Mouse (Mus musculus) cerebellum, adult 2 months (tissue): ENCODE results near the gene Trim43a. TPM values are rescaled to one million over a fixed set of nuclear protein-coding genes. Genes with fewer than 3 reads are reported as not detected.
A peak's percentile ranks its signal among the peaks of the same experiment; 100 is the strongest.
"Not testable (repeated sequence)": the region's sequence is repeated elsewhere in the genome, so short reads cannot be mapped to it uniquely, and the experiment has no call there.

Experiments used
- DNase-seq, 2 experiments: peaks; one replicate each; pipeline ENCODE4 v3.0.0; 2021
- H3K27ac ChIP-seq: fragments of 200-500 bp; 2 replicates; pipeline ENCODE4 v1.5.1; 2012; ENCODE audit warnings: low read length, control low read depth, inconsistent platforms; ENCODE audit not compliant: insufficient read depth
- H3K27me3 ChIP-seq: fragments of 200-500 bp; 2 replicates; pipeline ENCODE4 v1.6.1; 2012; ENCODE audit warnings: inconsistent platforms, mild to moderate bottlenecking, low read length, moderate library complexity; ENCODE audit not compliant: control insufficient read depth, insufficient read depth
- H3K4me1 ChIP-seq: fragments of 200-500 bp; 2 replicates; pipeline ENCODE4 v1.6.1; 2011; ENCODE audit warnings: low read length; ENCODE audit not compliant: control insufficient read depth, insufficient read depth
- H3K4me3 ChIP-seq: fragments of 200-500 bp; replicated peaks from 2 replicates; pipeline ENCODE3; 2011; ENCODE audit warnings: mild to moderate bottlenecking, low read depth, low read length, control low read depth; ENCODE audit not compliant: insufficient read depth
- CTCF ChIP-seq: fragments of 200-500 bp; IDR thresholded peaks from 2 replicates; pipeline ENCODE4 v1.5.1; 2011; ENCODE audit warnings: low read depth, mild to moderate bottlenecking, control low read depth, low read length, moderate library complexity, borderline replicate concordance; ENCODE audit not compliant: insufficient read depth
- POLR2A ChIP-seq: fragments of 200-500 bp; IDR thresholded peaks from 2 replicates; pipeline ENCODE4 v1.6.1; 2011; ENCODE audit warnings: low read length, control low read depth, borderline replicate concordance; ENCODE audit not compliant: insufficient read depth
- WGBS: fragments of 180-500 bp; shearing (Covaris S2); methylation state at CpG from one replicate; pipeline ENCODE4 v1.1.7; 2018; 5-methylcytosine and 5-hydroxymethylcytosine counted together
- polyA plus RNA-seq: library from polyadenylated mRNA; depleted of rRNA; stranded (reverse); fragments of >200 nt; gene quantifications from 2 replicates; pipeline ENCODE4 v1.2.3, GENCODE M21; 2012

Trim43a gene
- polyA plus RNA-seq, 1 experiment = 0.52 TPM

- TF ChIP-seq POLR2A (peak; percentile 97), CTCF (no peak)
- Histone ChIP-seq H3K27ac (peak within 1 kb of the TSS; percentile 93), H3K4me3 (peak within 1 kb of the TSS; percentile 99), H3K27me3 (no peaks in the 10 kb centered on the region), H3K4me1 (no peaks in the 10 kb centered on the region)
- under 1% methylated on average over 30 of the region's 30 CpGs for WGBS
- DNase-seq = peak; percentile 86 to 92
Measured at GRCm38 (mm10) chr9:88547851-88548613, 32.7 kb upstream of the Trim43a start, which contains the start of gene Zfp949. Gene Zfp949 (plus strand): TSS chr9:88548020.

DNA sequence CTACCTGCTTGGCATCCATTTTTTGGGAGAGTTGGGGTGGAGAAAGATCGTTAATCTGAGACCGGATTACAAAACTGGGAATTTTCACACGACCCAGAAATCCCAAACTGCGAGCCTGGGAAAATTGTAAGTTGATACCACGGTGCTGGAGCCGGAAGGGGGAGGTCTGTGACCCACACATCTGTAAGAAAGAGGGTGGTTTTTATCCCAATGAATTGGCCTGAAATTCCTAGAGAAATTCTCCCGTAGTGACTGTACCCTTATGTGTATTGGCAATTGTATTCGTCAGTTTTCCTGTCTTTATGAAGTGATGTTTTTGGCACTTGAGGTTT lies 32.1 kb upstream of the Trim43a start:
- Histone ChIP-seq H3K4me3 (peak overlapping the region; percentile 99), H3K27me3 (no peaks in the 10 kb centered on the region), H3K27ac (peak overlapping the region; percentile 93), H3K4me1 (no peaks in the 10 kb centered on the region)
- under 1% methylated on average over 8 of the region's 8 CpGs for WGBS
- DNase-seq = no peak
- TF ChIP-seq POLR2A (no peak), CTCF (no peak)

GRCm38 (mm10) chr9:88553071-88553470 lies 27.6 kb upstream of the Trim43a start:
- DNase-seq = no peak
- TF ChIP-seq CTCF (no peak), POLR2A (no peak)
- 99% methylated on average over 14 of the region's 14 CpGs for WGBS
- Histone ChIP-seq H3K4me1 (no peaks in the 10 kb centered on the region), H3K27ac (no peak overlapping the region), H3K4me3 (no peak overlapping the region), H3K27me3 (no peaks in the 10 kb centered on the region)

DNA sequence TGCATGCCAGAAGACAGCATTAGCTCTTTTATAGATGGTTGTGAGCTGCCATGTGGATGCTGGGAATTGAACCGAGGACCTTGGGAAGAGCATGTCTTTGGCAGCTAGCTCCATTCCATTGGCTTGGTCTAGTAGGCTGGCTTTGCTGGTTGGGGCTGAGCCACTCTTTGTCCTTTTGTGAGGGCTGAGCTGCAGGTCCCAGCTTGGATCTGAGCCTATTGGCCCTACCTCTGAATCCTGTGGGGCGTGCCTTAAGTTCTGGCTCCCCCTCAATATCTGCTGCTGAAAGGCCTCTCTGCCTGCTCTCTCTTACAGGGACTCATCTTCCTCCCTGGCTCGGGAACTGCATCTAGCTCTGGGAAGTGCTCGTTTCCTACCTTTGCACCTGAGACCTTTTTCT lies 22.5 kb upstream of the Trim43a start:
- no peaks in the 10 kb centered on the region for H3K4me1 ChIP-seq
- no peak overlapping the region for H3K27ac ChIP-seq
- no peaks in the 10 kb centered on the region for H3K27me3 ChIP-seq
- no peak for TF ChIP-seq CTCF
- TF ChIP-seq POLR2A = no peak
- no peak overlapping the region for H3K4me3 ChIP-seq
- DNase-seq = peak; percentile 30 to 44
- 14% methylated on average over 4 of the region's 4 CpGs for WGBS

GRCm38 (mm10) chr9:88561476-88561875 lies 19.2 kb upstream of the Trim43a start:
- not testable (repeated sequence) for H3K4me1 ChIP-seq, DNase-seq, H3K4me3 ChIP-seq, H3K27me3 ChIP-seq, H3K27ac ChIP-seq
- WGBS = 93% methylated on average over 2 of the region's 2 CpGs

- H3K27ac ChIP-seq, H3K4me3 ChIP-seq, DNase-seq, H3K4me1 ChIP-seq, H3K27me3 ChIP-seq: not testable (repeated sequence)
- WGBS = 99% methylated on average over 3 of the region's 3 CpGs
Measured at GRCm38 (mm10) chr9:88570471-88570870, 10.2 kb upstream of the Trim43a start.

DNA sequence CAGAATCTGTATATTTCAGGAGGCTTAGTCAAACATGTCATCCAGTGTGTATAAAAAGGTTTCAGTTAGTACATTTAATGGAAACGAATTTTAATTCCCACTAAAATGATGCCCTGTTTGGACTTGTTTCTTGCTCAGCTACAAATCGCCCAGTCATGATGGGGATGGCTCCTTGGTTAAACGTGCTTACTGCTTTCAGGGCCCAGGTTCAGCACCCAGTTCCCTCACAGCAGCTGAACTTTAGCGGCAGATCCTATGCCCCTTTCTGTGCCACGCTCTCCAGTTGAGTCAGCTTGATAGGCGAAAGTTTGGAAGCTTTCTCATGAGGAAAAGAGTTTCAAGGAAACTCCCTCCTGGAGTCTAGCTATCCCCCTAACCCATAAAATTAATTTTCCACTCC lies 13.0 kb downstream of the Trim43a start:
- WGBS = 86% methylated on average over 6 of the region's 6 CpGs

DNA sequence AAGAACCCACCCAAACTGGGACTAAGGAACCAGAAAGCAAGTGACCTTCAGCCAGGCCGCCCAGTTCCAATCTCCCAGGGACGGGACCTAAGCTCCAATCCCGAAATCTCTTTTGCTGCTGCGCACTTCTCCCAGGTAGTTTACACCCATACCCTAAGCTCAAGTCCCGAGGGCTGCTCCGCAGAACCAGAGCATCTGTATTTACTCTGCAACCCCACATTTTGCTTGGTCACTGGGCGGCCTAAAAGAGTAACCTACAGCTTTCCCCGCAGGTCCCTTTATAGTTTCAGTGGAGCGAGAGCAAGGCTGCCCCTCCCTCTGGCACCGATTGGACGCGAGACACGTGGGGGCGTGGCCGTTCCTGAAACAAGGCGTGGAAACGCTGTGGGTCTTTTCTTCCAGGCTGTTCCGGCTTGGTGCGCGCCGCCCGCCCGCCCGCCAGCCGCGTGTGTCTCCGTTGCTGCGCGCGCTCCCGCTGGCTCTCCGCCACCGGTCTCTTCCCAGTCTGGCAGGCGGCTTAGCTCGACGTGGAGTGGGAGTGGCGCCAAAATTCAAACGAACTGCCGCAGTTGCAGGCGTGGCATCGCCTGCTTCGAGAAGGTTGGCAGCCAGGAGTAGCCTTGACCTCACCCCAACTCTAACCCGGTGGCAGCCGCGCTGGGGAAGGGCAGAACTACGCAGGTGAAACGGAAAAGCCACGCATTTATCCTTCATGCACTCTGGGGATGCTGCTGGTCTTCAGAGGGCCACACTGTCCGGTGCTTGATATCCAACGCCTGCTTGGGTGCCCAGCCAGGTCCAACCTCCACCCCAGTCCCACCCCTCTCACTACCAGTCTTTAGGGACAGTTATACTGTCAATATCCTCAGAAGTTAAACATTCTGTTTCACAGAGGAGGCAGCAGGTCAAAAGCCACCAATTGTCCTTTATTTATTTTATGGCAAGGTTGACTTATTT lies 18.8 kb downstream of the Trim43a start:
- peak overlapping the region; percentile 53 for H3K4me3 ChIP-seq
- WGBS = under 1% methylated on average over 47 of the region's 50 CpGs
- not testable (repeated sequence) for H3K4me1 ChIP-seq, H3K27ac ChIP-seq, H3K27me3 ChIP-seq
- peak; percentile 97 for DNase-seq

More for the DNA sequence above, 13.0 kb downstream of the Trim43a start:
- not testable (repeated sequence) for H3K4me3 ChIP-seq, H3K4me1 ChIP-seq, DNase-seq, H3K27ac ChIP-seq, H3K27me3 ChIP-seq

DNA sequence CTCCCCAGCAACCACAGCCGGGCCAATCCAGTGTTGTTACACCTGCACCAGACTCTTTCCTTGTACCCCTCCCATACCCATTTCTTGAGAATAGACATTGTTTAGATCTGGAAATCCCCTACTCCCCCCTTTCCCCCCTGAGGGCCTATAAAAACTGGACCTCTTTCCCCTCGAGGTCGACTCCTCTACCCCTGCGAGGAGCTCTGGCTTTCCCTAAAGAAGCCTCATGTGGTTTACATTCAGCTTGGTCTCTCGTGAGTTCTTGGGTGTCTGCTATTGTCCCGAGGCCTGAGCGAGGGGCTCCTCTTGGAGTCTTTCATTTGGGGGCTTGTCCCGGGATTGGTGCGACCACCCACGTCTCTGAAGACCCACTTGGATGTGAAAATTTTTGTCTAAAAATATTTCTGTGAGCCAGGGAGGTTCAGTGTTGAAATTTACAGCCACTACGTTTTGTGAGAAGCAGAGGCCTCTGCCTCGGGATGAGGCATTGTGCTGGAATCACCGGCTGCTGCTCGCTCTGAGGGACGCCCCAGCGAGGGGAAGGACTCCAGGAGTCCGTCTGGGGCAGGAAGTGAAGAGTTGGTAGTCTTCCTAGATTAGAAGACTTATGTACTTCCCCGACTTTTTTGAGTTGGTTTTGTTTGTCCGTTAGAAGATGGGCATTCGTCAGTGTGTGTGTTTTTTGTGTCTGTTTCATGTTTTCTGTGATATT lies 45.3 kb downstream of the Trim43a start:
- H3K27ac ChIP-seq, DNase-seq, H3K4me1 ChIP-seq, H3K27me3 ChIP-seq, H3K4me3 ChIP-seq: not testable (repeated sequence)
- WGBS = 72% methylated on average over 17 of the region's 20 CpGs

GRCm38 (mm10) chr9:88638125-88638524 lies 57.4 kb downstream of the Trim43a start:
- not testable (repeated sequence) for H3K27ac ChIP-seq, H3K4me3 ChIP-seq, H3K27me3 ChIP-seq, H3K4me1 ChIP-seq, DNase-seq
- WGBS = 90% methylated on average over 1 of the region's 1 CpGs
